Mouse (Mus musculus) ES-E14 (cell line): ENCODE measurements around the gene Pacrg. TPM values are rescaled to one million over a fixed set of nuclear protein-coding genes. Genes with fewer than 3 reads are reported as not detected.

Experiments used
- DNase-seq: peaks from one replicate; pipeline ENCODE4 v3.0.0-alpha.2; 2013; ENCODE audit warnings: low read depth, low spot score
- H3K27ac ChIP-seq: 2 replicates; pipeline ENCODE4 v1.5.1; 2012; ENCODE audit warnings: low read depth, mild to moderate bottlenecking, low read length, moderate library complexity, mixed read lengths; ENCODE audit not compliant: poor library complexity, insufficient read depth, severe bottlenecking
- H3K36me3 ChIP-seq: 2 replicates; pipeline ENCODE4 v1.6.1; 2012; ENCODE audit warnings: mild to moderate bottlenecking, low read length, moderate library complexity, mixed read lengths; ENCODE audit not compliant: control insufficient read depth, poor library complexity, insufficient read depth, severe bottlenecking
- H3K4me1 ChIP-seq, 2 experiments: fragments of 150-350 bp in 1 of 2; sonication (generic) in 1 of 2; 2 replicates each; pipeline ENCODE4 v1.6.1; 2012; ENCODE audit warnings: low read length in 2 of 2, mild to moderate bottlenecking in 1 of 2, mixed read lengths in 1 of 2; ENCODE audit not compliant: control insufficient read depth in 2 of 2, insufficient read depth in 2 of 2, poor library complexity in 1 of 2
- H3K4me3 ChIP-seq, 2 experiments: fragments of 150-350 bp in 1 of 2; sonication (generic) in 1 of 2; 2 replicates each; pipeline ENCODE4 v1.5.1; 2012; ENCODE audit warnings: low read length in 2 of 2, low read depth in 1 of 2, mild to moderate bottlenecking in 1 of 2, mixed read lengths in 1 of 2; ENCODE audit not compliant: insufficient read depth in 1 of 2, poor library complexity in 1 of 2, severe bottlenecking in 1 of 2
- H3K9ac ChIP-seq: 2 replicates; pipeline ENCODE4 v1.6.1; 2012; ENCODE audit warnings: low read depth, mild to moderate bottlenecking, low read length, mixed read lengths; ENCODE audit not compliant: poor library complexity, insufficient read depth, severe bottlenecking
- H3K9me3 ChIP-seq: fragments of 150-350 bp; sonication (generic); 2 replicates; pipeline ENCODE4 v1.6.1; 2012; ENCODE audit warnings: low read depth, mild to moderate bottlenecking, low read length; ENCODE audit not compliant: control insufficient read depth, insufficient read depth
- CHD2 ChIP-seq: IDR thresholded peaks from 2 replicates; pipeline ENCODE4 v1.6.1; 2014; ENCODE audit warnings: mild to moderate bottlenecking, low read depth, low read length, inconsistent platforms
- HCFC1 ChIP-seq: IDR thresholded peaks from 2 replicates; pipeline ENCODE4 v1.6.1; 2012; ENCODE audit warnings: low read length, inconsistent platforms, borderline replicate concordance; ENCODE audit not compliant: insufficient read depth
- MAFK ChIP-seq: IDR thresholded peaks from 2 replicates; pipeline ENCODE4 v1.6.1; 2014; ENCODE audit warnings: mild to moderate bottlenecking, low read depth, low read length, inconsistent platforms; ENCODE audit not compliant: insufficient read depth
- ZC3H11A ChIP-seq: IDR thresholded peaks from 2 replicates; pipeline ENCODE4 v1.6.1; 2012; ENCODE audit warnings: low read depth, mild to moderate bottlenecking, inconsistent platforms, low read length, borderline replicate concordance
- ZNF384 ChIP-seq: IDR thresholded peaks from 2 replicates; pipeline ENCODE4 v1.6.1; 2012; ENCODE audit warnings: low read depth, low read length, inconsistent platforms
- in situ Hi-C, 2 experiments: fragments of 600-800 bp; cut with MboI; formaldehyde crosslinking; loops; one replicate each; pipeline ENCODE4 v1.15.1; 2025; ENCODE audit warnings: low sequenced_read_pairs in 2 of 2, inconsistent platforms in 1 of 2; ENCODE audit not compliant: unreplicated experiment in 2 of 2
- total RNA-seq: library from RNA; depleted of rRNA; stranded (reverse); fragments of 300-350 nt; gene quantifications from 2 replicates; pipeline ENCODE4 v1.2.3, GENCODE M21; 2012

Pacrg gene
- total RNA-seq, 1 experiment: 0.27 TPM

GRCm38 (mm10) chr17:10619881-10620280 is 220.2 kb downstream of the Pacrg start:
- H3K27ac ChIP-seq: no peak overlapping the region
- no peaks in the 10 kb centered on the region for H3K9me3 ChIP-seq
- no peak overlapping the region for H3K4me3 ChIP-seq
- DNase-seq: no peak
- H3K36me3 ChIP-seq: no peaks in the 10 kb centered on the region
- in situ Hi-C loops: no loop called here
- no peaks in the 10 kb centered on the region for H3K4me1 ChIP-seq
- H3K9ac ChIP-seq: no peak overlapping the region
- TF ChIP-seq ZNF384: no peak
- no peak for TF ChIP-seq MAFK
- no peak for TF ChIP-seq HCFC1
- TF ChIP-seq ZC3H11A: no peak
- no peak for TF ChIP-seq CHD2

GRCm38 (mm10) chr17:10617656-10618055 is 222.5 kb downstream of the Pacrg start:
- in situ Hi-C loops: no loop called here
- TF ChIP-seq ZNF384 (no peak), HCFC1 (no peak), ZC3H11A (no peak), CHD2 (no peak), MAFK (no peak)
- DNase-seq: no peak

GRCm38 (mm10) chr17:10615611-10616010 is 224.5 kb downstream of the Pacrg start:
- Histone ChIP-seq H3K4me3 (no peak overlapping the region), H3K36me3 (no peaks in the 10 kb centered on the region), H3K4me1 (no peaks in the 10 kb centered on the region), H3K27ac (no peak overlapping the region), H3K9ac (no peak overlapping the region), H3K9me3 (no peaks in the 10 kb centered on the region)
- TF ChIP-seq ZNF384: no peak
- no peak for TF ChIP-seq MAFK
- TF ChIP-seq CHD2: no peak
- in situ Hi-C loops: no loop called here
- DNase-seq: no peak

More at GRCm38 (mm10) chr17:10617656-10618055, 222.5 kb downstream of the Pacrg start:
- no peak overlapping the region for H3K27ac ChIP-seq
- no peak overlapping the region for H3K9ac ChIP-seq
- H3K4me1 ChIP-seq: no peaks in the 10 kb centered on the region
- no peak overlapping the region for H3K4me3 ChIP-seq
- no peaks in the 10 kb centered on the region for H3K36me3 ChIP-seq
- H3K9me3 ChIP-seq: no peaks in the 10 kb centered on the region

GRCm38 (mm10) chr17:10614696-10615095 is 225.4 kb downstream of the Pacrg start:
- H3K4me3 ChIP-seq: no peak overlapping the region
- H3K9ac ChIP-seq: no peak overlapping the region
- no peak overlapping the region for H3K27ac ChIP-seq
- DNase-seq: no peak
- no peaks in the 10 kb centered on the region for H3K4me1 ChIP-seq
- no peaks in the 10 kb centered on the region for H3K36me3 ChIP-seq
- TF ChIP-seq ZC3H11A: no peak
- TF ChIP-seq MAFK: no peak
- TF ChIP-seq ZNF384: no peak
- no peak for TF ChIP-seq HCFC1
- TF ChIP-seq CHD2: no peak
- H3K9me3 ChIP-seq: no peaks in the 10 kb centered on the region
- in situ Hi-C loops: no loop called here

GRCm38 (mm10) chr17:10611626-10612025 is 228.5 kb downstream of the Pacrg start:
- Histone ChIP-seq H3K9me3 (no peaks in the 10 kb centered on the region), H3K27ac (no peak overlapping the region), H3K4me3 (no peak overlapping the region), H3K36me3 (no peaks in the 10 kb centered on the region), H3K4me1 (no peaks in the 10 kb centered on the region), H3K9ac (no peak overlapping the region)
- TF ChIP-seq CHD2 (no peak), ZC3H11A (no peak), ZNF384 (no peak), MAFK (no peak), HCFC1 (no peak)
- in situ Hi-C loops: no loop called here
- DNase-seq: no peak
